Mouse (Mus musculus) right cerebral cortex, adult 2 months (tissue): ENCODE results near the gene Gbp8.
"Not testable (repeated sequence)": the region's sequence is repeated elsewhere in the genome, so short reads cannot be mapped to it uniquely, and the experiment has no call there.

Source experiments
- DNase-seq, 2 experiments: peaks; one replicate each; pipeline ENCODE4 v3.0.0; 2021 to 2022; ENCODE audit warnings: low spot score in 2 of 2

Gene Gbp8

DNA sequence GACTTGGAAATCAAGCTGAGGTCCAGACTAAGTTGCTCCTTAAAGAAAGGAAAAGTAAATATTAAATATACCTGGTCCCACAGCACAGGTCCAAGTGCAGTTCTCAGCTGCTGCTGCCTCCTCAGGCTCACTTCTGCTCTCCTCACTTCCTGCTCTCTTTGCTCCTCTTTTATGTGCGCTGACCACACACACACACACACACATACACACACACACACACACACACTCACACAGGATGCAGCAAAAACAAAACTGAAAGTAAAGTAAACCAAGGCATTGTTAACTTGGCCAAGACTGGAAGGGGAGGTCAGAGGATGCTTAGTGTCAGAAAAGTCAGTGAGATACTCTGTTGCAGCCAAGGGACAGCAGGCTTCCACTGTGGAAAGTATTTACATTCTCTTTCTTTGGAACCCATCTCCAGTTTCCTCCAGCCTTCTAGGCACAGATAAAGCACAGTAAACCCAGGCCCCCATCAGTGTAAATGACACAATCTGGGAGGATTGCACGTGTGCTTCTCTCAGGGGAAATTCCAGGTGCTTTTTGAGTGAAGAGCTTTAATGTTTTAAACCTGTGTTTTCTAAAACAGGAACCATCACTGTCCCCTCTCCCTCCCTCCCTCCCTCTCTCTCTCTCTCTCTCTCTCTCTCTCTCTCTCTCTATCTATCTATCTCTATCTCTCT, at the start of gene Gbp8, which contains the start of the genes Gbp9 and Gbp4:
Gbp8 (minus strand) TSS at position 132 of the 680 bp plus-strand sequence.
Gbp9 (minus strand) TSS at position 131 of the 680 bp plus-strand sequence.
Gbp4 (minus strand) TSS at position 178 of the 680 bp plus-strand sequence.
- not testable (repeated sequence) for DNase-seq

DNA sequence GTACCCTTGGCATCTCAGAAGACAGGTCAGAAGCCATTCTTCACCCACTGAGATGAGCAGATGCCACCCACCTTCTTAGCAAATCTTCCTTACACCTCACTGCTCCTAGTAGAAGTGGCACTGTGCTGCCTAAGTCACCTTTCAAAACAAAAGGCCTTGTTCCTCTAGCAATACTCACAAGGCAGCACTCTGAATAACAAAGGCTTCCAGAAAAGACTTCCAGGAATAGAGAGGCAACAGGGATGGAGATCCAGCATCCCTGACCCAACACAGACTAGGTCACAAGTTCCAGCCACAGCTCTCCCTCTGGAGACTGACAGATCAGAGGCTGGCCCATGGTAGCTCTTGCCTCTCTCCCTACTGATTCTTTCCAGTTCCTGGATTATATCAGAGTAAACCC, 42.1 kb upstream of the Gbp8 start:
- no peak for DNase-seq

DNA sequence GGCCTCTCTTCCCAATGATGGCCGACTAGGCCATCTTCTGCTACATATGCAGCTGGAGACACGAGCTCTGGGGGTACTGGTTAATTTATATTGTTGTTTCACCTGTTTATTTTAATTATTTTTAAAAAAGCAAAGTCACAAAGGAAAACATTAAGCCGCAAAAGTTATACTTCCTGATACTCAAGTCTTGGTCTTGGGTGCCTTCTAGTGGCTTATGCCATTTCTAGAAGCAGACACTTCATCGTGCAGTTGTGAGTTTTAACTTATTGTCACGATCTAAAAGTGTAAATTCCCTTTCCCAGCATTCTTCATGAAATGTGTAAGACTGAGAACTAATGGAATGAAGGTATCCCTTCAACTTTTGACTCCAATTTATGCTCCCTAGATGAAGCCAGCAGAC, 17.2 kb upstream of the Gbp8 start:
- no peak for DNase-seq

DNA sequence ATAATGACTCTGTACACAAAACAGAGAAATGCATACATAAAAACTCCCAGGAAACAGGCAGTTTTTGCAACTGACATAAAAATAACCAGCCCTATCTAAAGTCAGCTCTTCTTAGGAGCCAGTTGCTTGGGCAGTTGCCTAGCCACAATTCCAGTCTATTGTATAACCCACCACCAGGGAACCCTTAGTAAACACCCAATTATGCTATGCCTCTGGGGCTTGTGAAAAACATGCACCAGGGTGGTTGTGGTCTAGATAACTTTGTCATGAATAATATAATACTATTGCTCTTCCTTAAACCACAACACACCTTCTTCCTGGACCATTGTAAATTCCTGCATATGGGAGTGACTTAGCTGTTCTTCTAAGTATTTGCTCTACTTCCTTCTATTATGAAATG, 14.7 kb upstream of the Gbp8 start:
- no peak for DNase-seq

DNA sequence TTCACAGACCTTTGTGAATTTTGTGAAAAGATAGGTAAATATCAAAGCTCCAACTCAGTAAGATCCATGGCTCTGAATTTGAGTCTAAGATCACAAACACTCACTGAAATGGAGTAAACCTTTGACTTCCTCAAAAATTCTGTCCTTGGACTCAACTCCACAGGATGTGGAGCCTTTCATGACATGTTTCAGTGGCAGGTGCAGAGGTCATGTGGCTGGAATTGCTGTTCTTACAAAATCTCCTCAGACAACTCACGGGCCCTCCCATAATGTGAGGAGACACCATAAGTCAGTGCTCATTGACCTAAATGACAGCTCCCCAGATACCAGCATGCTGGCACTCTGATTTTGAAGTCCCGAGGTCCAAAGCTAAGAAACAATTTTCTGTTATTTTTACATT, 8.7 kb upstream of the Gbp8 start:
- not testable (repeated sequence) for DNase-seq

DNA sequence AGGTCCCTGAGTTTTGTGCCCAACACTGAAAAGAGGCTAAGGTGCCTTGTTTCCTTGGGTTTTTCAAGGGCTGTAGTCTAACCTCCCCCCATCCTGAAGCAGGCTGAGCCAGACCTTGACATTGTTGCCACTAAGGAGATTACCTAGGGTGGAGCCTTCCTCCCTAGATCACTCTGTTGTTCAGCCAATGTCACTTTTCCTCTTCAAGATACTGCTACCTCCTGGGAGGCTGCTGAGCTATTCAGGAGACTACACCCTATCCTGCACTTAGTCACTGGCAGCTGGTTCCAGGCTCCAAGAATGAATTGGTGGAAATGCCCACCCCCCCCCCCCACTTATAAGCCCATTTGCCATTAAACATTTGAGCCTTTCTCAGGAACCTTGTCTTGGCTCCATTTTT, 7.1 kb upstream of the Gbp8 start:
- no peak for DNase-seq

DNA sequence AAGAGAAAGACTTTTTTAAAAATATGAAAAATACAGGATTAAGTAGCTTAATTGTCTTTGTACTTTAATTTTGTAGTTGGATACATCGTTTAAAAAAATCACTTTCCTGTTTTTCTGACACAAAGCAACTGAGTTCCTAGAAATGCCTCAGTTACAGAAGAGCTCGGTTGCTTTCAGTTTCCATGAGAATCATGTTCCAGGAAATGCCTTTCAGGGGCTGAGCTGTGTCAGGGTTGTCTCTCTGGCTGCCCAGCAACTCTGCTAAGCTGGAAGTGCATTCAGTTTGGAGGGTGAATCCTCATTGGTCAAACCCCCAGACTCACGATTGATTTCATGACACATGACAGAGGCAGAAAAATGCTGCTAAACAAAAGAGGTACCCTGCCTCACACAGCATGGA, 6.4 kb upstream of the Gbp8 start:
- DNase-seq, result not testable (repeated sequence)

DNA sequence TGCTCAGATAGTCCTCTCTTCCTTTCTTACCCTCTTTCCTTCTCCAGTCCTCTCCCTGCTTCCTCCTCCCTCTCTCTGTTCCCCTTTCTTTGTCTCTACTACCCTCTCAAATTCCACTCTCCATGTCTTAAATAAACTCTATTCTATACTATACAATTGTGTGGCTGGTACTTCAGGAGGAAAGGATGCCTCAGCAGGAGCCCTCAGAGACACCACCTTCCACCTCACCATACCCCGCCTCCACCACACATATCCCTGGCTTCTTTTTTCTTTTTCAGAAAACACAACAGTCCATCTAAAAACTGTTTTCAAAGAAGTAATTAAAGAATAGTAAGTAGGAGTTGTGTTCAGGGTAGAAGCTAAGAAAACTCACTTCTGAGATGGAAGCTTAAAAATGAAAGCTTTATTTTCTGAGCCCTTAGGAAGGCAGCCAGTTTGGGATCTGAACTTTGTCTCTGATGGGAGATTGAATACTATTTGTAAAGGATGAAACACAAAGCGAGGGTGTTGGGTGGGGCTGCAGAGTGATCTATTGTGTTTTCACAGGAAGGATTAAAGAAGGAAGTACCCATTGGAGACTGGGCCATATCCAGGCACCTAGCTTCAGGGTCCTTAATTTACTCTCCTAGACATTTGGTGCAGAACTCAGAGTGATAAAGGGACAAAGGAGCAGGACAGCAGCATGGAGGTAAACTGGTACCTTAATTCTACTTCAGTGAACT, 910 bp upstream of the Gbp8 start:
- not testable (repeated sequence) for DNase-seq

DNA sequence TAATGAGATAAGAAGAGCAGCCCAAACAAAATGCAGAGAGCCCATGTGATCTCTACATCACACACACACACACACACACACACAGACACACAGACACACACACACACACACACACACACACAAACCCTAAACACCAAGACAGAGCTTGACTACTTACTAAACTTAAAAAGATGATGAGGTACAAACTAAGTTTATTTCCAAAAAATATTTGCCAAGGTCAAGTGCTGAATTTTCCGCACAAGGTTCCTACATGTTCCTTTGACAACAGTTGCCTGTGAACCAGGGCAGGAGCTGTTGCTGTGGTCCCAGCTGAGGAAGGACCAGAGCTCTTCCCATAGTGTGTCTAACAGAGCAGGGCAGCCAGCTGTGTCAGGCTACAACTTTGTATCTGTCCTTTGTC, 434 bp downstream of the Gbp8 start:
- DNase-seq, result no peak

DNA sequence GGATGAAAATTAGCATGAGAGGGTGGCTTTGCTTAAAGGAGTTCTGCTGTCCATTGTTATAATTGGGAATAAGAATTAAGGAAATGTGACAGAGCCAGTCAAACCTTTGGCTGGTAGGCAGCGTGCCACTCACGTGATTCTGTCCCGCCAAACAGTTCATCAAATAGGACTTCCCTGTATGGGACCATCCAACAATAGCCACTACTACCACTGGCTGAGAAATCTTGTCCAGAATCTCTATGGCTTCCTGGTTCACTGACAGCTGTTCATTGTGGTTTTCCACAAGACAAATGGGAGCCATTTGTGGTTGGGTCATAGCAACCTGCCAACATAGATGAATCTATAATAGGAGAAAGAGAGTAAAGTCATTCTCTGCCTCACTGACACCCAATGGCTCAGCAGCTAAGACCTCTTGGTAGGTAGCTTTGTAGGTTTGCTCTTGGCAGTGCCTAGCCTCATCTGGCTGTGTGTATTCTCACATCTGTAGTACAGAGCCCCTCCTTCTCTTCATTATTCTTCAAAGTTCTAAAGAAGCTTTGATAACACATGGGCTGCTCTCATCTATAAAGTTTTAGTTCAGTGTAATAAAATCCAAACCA, 2.5 kb downstream of the Gbp8 start:
- DNase-seq, result not testable (repeated sequence)

DNA sequence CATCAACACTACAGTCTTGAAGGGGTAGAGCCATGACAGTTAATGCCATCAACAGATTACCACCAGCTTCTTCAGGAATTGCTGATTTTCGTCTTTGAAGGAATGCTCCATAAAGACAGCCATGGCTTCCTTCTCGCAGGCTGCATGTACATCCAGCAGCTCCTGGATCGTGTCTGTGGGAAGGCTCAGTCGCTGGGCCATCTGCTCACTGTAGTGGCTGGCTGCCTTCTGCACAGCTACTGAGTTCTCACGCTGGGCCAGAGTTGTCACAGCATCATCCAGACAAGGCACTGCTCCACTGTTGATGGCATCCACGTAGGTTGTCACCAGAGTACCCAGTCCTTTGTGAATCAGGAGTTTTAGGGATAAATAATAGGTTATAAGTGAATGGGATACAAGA, 17.6 kb downstream of the Gbp8 start:
- peak; percentile 12 to 27 for DNase-seq

DNA sequence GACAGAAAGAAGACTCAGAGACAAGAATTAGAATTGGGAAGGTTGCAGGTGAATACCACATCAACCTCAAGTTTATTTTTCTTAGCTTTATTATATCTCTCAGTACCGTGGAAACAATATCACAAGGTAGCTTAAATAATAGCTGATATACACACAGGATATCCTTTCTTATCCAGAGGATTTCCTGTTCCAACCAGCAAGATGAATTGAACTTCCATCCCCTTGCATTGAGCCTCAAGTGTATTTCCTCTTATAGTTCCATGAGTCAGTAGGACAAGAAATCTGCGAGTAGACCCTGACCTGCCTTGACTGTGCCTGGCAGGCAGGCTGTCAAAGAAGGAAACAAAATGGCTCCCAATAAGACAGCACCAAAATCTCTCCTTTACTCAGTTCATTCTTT, 23.6 kb downstream of the Gbp8 start:
- no peak for DNase-seq

DNA sequence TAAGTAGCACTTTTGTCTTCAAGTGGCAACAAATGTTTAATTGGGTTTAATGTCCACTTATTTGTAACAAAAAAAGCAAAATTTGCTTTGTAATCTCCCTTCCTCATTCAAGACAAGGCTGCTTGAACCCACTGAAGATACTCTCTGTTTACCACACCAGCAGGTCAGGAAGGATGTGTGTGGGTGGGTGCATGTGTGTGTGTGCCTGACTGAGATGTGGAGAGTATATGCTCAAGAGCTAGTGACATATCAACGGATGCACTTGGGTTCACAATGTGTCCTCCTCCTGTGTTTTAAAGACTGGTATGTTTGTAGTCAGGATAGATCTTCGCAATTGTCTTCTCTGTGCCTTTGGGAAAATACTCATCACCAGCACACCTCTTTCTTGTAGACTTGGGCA, 24.6 kb downstream of the Gbp8 start:
- no peak for DNase-seq

DNA sequence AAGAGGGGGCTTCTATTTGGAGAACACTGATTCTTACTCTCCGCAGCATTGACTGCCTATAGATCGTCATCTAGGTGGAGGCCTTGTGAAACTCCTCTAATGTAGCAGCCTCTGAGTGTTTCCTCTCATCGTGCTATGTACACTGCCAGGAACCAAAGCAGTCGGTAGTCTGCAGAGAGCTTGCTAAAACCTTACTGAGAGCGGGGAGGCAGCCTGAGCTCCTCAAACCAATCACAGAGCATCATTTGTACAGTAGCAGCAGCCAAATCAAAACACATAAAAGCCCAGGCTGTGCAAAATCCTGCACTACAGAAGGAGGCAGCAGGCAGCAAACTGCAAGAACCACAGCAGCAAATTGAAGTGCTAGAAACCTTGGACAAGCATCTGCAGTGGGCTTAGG, 25.7 kb downstream of the Gbp8 start:
- DNase-seq, result no peak

DNA sequence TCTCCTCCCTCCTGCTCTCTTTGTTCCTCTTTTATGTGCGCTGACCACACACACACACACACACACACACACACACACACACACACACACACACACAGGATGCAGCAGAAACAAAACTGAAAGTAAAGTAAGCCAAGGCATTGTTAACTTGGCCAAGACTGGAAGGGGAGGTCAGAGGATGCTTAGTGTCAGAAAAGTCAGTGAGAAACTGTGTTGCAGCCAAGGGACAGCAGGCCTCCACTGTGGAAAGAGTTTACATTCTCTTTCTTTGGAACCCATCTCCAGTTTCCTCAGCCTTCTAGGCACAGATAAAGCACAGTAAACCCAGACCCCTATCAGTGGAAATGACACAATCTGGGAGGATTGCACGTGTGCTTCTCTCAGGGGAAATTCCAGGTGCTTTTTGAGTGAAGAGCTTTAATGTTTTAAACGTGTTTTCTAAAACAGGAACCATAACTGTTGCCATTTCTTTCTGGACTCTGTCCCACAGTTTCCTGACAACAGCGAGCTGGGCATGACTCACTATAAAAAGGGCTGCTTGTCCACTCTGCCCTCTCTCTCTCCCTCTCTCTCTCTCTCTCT, 29.0 kb downstream of the Gbp8 start:
- DNase-seq, result peak; percentile 3 to 20

DNA sequence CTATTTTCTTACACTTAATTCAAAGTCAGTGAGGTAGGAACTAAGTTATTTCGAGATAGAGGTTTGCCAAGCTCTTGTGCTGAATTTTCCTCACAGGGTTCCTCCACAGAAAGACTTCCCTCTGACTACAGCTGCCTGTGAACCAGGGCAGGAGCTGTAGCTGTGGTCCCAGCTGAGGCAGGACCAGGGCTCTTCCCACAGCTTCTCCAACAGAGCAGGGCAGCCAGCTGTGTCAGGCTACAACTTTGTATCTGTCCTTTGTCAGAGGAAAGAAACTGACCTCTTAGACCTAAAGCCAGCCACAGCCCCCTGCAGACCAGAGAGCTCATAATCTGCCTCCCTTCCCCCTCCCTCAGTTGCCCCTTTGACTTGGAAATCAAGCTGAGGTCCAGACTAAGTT, 29.6 kb downstream of the Gbp8 start:
- DNase-seq, result not testable (repeated sequence)

DNA sequence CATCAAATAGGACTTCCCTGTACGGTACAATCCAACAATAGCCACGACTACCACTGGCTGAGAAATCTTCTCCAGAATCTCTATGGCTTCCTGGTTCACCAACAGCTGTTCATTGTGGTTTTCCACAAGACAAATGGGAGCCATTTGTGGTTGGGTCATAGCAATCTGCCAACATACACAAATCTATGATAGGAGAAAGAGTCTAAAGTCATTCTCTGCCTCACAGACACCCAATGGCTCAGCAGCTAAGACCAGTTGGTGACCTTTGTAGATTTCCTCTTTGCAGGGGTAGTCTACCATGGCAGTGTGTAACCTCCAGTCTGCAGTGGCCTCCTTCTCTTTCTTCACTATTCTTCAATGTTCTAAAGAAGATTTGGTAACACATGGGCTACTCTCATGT, 33.7 kb downstream of the Gbp8 start:
- DNase-seq, result not testable (repeated sequence)

DNA sequence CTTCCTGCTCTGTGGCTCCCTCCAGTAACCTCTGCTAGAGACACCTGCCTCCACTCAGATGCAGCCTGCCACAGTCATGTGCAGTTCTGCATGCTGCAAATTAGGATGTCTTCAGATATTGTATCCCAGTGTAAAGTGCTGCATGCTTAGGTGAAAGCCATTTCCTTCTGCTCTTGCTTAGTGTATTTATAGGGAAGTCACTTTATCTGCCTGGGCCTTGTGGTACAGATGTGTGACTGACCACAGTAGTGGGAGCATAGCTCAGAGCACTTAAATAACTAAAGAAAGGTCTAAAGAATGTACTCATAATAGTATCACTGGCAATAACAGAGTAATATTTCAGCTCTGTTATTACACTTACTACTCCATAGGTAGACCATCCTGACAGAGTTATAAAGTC, 57.4 kb downstream of the Gbp8 start:
- DNase-seq, result no peak

DNA sequence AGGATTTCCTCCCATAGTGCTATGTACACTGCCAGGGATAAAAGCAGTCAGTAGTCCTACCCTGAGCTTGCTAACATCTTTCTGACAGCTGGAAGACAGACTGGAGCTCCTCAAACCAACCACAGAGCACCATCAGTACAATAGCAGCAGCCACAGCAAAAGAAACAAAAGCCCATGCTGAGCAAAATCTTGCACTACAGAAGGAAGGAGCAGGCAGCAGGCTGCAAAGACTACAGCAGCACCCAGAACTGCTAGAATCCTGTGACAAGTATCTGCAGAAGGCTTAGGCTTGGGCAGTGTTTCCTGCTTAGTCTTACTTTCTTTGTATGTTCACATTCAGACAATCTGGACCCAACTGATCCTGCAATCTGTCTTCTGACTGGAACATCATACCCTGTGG, 71.0 kb downstream of the Gbp8 start:
- DNase-seq, result not testable (repeated sequence)

DNA sequence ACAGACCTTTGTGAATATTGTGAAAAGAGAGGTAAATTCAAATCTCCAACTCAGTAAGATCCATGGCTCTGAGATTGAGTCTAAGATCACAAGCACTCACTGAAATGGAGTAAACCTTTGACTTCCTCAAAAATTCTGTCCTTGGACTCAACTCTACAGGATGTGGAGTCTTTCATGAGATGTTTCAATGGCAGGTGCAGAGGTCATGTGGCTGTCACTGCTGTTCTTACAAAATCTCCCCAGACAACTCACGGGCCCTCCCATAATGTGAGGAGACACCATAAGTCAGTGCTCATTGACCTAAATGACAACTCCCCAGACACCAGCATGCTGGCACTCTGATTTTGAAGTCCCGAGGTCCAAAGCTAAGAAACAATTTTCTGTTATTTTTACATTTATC, 74.9 kb downstream of the Gbp8 start:
- DNase-seq, result not testable (repeated sequence)

DNA sequence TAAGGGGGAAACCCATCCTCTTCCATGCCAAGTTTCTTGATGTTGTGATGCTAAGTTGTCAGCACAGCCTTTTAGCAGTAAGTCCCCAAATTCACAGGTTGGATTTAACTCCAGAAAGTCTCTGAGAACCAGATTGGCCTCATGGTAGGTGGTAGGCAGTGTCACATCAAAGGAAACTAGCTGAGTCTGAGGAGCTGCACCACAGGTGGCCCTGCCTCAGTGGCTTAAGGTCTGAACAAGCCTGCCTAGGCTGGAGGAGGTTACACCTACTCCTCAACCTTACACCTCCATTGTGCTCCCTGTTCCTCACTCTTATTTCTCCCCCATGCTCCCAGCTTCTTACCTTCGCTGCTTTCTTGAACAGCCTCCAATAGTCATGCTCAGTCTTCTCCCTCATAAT, 76.0 kb downstream of the Gbp8 start:
- DNase-seq, result no peak

DNA sequence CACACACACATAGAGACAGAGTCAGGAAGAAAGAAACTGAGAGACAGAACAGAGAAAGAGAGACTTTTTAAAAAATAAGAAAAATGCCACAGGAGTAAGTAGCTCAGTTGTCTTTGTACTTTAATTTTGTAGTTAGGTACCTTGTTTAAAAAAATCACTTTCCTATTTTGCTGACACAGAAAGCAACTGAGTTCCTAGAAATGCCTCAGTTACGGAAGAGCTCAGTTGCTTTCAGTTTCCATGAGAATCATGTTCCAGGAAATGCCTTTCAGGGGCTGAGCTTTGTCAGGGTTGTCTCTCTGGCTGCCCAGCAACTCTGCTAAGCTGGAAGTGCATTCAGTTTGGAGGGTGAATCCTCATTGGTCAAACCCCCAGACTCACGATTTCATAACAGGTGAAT, 76.9 kb downstream of the Gbp8 start:
- not testable (repeated sequence) for DNase-seq

DNA sequence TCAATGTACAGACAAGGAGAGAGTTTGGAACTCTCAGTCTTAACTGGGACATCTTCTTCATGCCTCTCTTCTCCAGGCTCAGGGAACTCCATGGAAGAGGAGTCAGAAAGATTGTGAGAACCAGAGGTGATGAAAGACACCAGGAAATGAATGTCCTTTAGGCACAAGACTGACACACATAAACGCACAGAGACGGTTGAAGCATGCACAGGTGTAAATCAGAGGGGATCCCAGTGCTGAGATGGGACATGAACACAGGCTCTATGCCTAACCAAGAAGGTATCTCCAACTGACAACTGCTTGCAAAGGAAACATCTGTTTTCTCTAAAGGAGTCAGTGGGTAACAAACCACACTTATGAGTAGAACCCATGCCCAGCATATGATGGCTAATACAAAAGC, 79.1 kb downstream of the Gbp8 start:
- DNase-seq, result no peak
